Mouse (Mus musculus) liver, embryonic 12.5 days (tissue): ENCODE results near the gene Eif5a. TPM values are rescaled to one million over a fixed set of nuclear protein-coding genes. Genes with fewer than 3 reads are reported as not detected.
"Not testable (repeated sequence)": the region's sequence is repeated elsewhere in the genome, so short reads cannot be mapped to it uniquely, and the experiment has no call there.

ENCODE experiments used
- ATAC-seq: fragments of 200-750 bp; cut with Nextera tagmentation; 2 replicates; pipeline ENCODE4 v1.8.0; 2017; ENCODE audit warnings: moderate number of reproducible peaks, mild to moderate bottlenecking, moderate library complexity
- H3K27ac ChIP-seq: fragments of 300-500 bp; sonication (generic); 2 replicates; pipeline ENCODE4 v1.5.1; 2016; ENCODE audit warnings: mild to moderate bottlenecking
- H3K27me3 ChIP-seq: fragments of 300-500 bp; sonication (generic); replicated peaks from 2 replicates; pipeline ENCODE4 v1.6.1; 2016; ENCODE audit warnings: mild to moderate bottlenecking, moderate library complexity
- H3K36me3 ChIP-seq: fragments of 300-500 bp; sonication (generic); 2 replicates; pipeline ENCODE4 v1.6.1; 2016; ENCODE audit warnings: mild to moderate bottlenecking, moderate library complexity
- H3K4me1 ChIP-seq: fragments of 300-500 bp; sonication (generic); 2 replicates; pipeline ENCODE4 v1.6.1; 2016
- H3K4me2 ChIP-seq: fragments of 300-500 bp; sonication (generic); 2 replicates; pipeline ENCODE4 v1.6.1; 2016; ENCODE audit warnings: mild to moderate bottlenecking, moderate library complexity
- H3K4me3 ChIP-seq: fragments of 300-500 bp; sonication (generic); 2 replicates; pipeline ENCODE4 v1.5.1; 2016; ENCODE audit warnings: mild to moderate bottlenecking, moderate library complexity
- H3K9ac ChIP-seq: fragments of 300-500 bp; sonication (generic); 2 replicates; pipeline ENCODE4 v1.6.1; 2016; ENCODE audit warnings: mild to moderate bottlenecking, moderate library complexity
- H3K9me3 ChIP-seq: fragments of 300-500 bp; sonication (generic); replicated peaks from 2 replicates; pipeline ENCODE4 v1.6.1; 2016; ENCODE audit warnings: mild to moderate bottlenecking, moderate library complexity
- WGBS: fragments of 180-500 bp; shearing (Covaris S2); methylation state at CpG from one replicate; pipeline ENCODE4 v1.1.7; 2016; ENCODE audit not compliant: insufficient replicate concordance; 5-methylcytosine and 5-hydroxymethylcytosine counted together
- polyA plus RNA-seq: library from polyadenylated mRNA; unstranded; fragments of >200 nt; fragmentation: Nextera tagmentation; extraction: Ambion mirVana; gene quantifications from 2 replicates; pipeline ENCODE4 v1.2.1, GENCODE M21; 2016

Eif5a gene
- polyA plus RNA-seq, 1 experiment from 2014 or later, result 2,266 TPM

- no peak for ATAC-seq
- peaks cover 11% of the 10 kb centered on the region for H3K4me1 ChIP-seq
- no peak overlapping the region for H3K9ac ChIP-seq
- no peak overlapping the region for H3K4me3 ChIP-seq
- 77% methylated on average over 1 of the region's 1 CpGs for WGBS
- peaks cover 72% of the 10 kb centered on the region for H3K27me3 ChIP-seq
- no peak overlapping the region for H3K27ac ChIP-seq
- H3K36me3 ChIP-seq, result no peaks in the 10 kb centered on the region
- no peak overlapping the region for H3K4me2 ChIP-seq
- H3K9me3 ChIP-seq, result no peaks in the 10 kb centered on the region
Measured at GRCm38 (mm10) chr11:69956218-69956617, 34.5 kb upstream of the Eif5a start.

- not testable (repeated sequence) for H3K9me3 ChIP-seq, H3K36me3 ChIP-seq, H3K9ac ChIP-seq, ATAC-seq, H3K4me3 ChIP-seq, H3K27ac ChIP-seq, H3K4me2 ChIP-seq
- Histone ChIP-seq H3K4me1 (peaks cover 11% of the 10 kb centered on the region), H3K27me3 (peaks cover 72% of the 10 kb centered on the region)
- 55% methylated on average over 4 of the region's 4 CpGs for WGBS
Measured at GRCm38 (mm10) chr11:69955618-69956017, 33.9 kb upstream of the Eif5a start.

DNA sequence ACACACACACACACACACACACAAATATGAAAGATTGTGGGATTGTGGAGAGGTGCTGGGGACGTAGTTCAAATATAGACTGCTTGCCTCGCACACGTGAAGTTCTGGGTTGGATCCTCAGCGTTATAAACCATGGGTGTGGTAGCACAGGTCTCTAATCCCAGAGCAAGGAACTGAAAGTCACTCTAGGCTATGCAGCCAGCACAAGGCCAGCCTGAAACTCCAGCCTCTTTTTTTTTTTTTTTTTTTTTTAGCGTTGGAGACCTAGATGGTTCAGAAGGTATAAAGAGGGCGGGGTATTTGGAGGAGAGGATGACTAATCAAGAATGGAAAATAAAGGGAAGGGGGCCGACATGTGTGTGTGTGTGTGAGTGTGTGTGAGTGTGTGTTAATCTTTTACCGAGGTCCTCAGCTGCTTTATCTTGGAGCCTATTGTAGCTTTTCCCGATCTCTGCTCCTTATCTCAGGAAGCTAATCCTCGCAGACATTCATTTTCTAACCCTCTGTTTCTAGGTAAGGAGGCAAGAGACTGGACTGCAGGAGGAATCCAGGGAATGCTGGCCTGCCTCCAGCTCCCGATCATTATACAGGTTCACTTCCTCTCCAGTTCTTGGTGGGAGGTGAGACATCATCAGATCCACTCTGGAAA, 31.6 kb upstream of the Eif5a start:
- H3K27ac ChIP-seq, result no peak overlapping the region
- WGBS, result 37% methylated on average over 11 of the region's 11 CpGs
- ATAC-seq, result no peak

DNA sequence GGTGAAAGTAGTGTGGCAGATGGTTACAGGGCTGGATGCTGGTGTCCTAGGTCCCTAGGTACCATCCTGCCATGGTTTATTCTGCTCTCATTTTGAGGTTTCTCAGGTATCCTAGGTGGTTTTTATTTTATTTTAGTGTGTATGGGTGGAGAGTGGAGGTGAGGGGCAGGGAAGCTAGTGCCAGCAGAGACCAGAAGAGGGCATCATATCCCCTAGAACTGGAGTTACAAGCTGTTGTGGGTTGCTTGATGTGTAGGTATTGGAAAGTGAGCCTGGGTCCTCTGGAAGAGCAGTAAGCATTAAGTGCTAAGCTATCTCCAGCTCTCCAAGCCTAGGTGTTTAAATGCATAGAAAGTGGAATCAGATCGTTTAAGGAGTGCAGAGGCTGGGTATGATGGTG, 30.5 kb upstream of the Eif5a start:
- no peaks in the 10 kb centered on the region for H3K36me3 ChIP-seq
- H3K9me3 ChIP-seq, result no peaks in the 10 kb centered on the region
- peaks cover 62% of the 10 kb centered on the region for H3K27me3 ChIP-seq
- H3K27ac ChIP-seq, result no peak overlapping the region
- H3K4me1 ChIP-seq, result peaks cover 30% of the 10 kb centered on the region
- no peak overlapping the region for H3K4me3 ChIP-seq
- ATAC-seq, result no peak
- no peak overlapping the region; the same call in 1 of the 2 replicates for H3K9ac ChIP-seq
- H3K4me2 ChIP-seq, result no peak overlapping the region
- WGBS, result 35% methylated on average over 1 of the region's 1 CpGs

More for the DNA sequence above, 31.6 kb upstream of the Eif5a start:
- H3K4me2 ChIP-seq, result no peak overlapping the region
- no peak overlapping the region; the same call in 1 of the 2 replicates for H3K9ac ChIP-seq
- H3K9me3 ChIP-seq, result no peaks in the 10 kb centered on the region
- H3K4me1 ChIP-seq, result peaks cover 21% of the 10 kb centered on the region
- H3K27me3 ChIP-seq, result peaks cover 65% of the 10 kb centered on the region
- H3K4me3 ChIP-seq, result no peak overlapping the region
- no peaks in the 10 kb centered on the region for H3K36me3 ChIP-seq

GRCm38 (mm10) chr11:69950807-69951459, 29.2 kb upstream of the Eif5a start:
- Histone ChIP-seq H3K36me3 (0 out of 2 replicates have a peak, but pooled peaks cover 3% of the 10 kb centered on the region), H3K4me2 (no peak overlapping the region), H3K9me3 (no peaks in the 10 kb centered on the region), H3K4me1 (peaks cover 43% of the 10 kb centered on the region), H3K4me3 (no peak overlapping the region), H3K27me3 (peaks cover 58% of the 10 kb centered on the region), H3K9ac (no peak overlapping the region), H3K27ac (no peak overlapping the region)
- 32% methylated on average over 4 of the region's 4 CpGs for WGBS
- ATAC-seq, result no peak

DNA sequence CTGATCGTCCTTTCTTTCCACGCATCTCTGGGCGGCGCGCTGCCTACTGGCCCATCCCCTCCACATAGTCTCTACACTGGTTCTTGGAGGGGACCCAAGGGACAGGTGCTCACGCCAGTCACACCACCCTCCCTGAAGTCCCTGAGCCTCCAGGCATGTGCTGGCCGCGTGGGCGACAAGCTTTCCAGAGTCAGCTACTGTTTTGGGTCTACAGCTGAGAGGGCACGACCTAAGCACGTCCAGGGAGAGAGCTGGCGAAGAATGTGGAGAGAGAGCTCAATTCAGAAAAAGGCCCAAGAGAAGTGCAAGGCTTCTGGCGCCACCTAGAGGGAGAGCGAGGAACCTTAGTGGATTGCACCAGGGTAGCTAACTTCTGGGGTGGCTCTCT, 27.0 kb upstream of the Eif5a start:
- H3K9me3 ChIP-seq, result no peaks in the 10 kb centered on the region

GRCm38 (mm10) chr11:69948066-69948762, 26.5 kb upstream of the Eif5a start, which contains the start of gene Slc2a4:
Slc2a4 (minus strand) TSS chr11:69948188.
- Histone ChIP-seq H3K9me3 (no peaks in the 10 kb centered on the region), H3K4me3 (peak within 1 kb of the TSS; percentile 65), H3K27me3 (peaks cover 72% of the 10 kb centered on the region), H3K9ac (peak within 1 kb of the TSS; percentile 78), H3K27ac (peak within 1 kb of the TSS; percentile 88), H3K4me2 (peak within 1 kb of the TSS; percentile 76), H3K4me1 (peaks cover 57% of the 10 kb centered on the region), H3K36me3 (peaks cover 30% of the 10 kb centered on the region)
- peak; percentile 89 for ATAC-seq
- WGBS, result 2% methylated on average over 34 of the region's 34 CpGs

More for the DNA sequence above, 27.0 kb upstream of the Eif5a start:
- peak overlapping the region; percentile 65 for H3K4me3 ChIP-seq
- under 1% methylated on average over 14 of the region's 14 CpGs for whole genome bisulfite sequencing
- peaks cover 25% of the 10 kb centered on the region for H3K36me3 ChIP-seq
- H3K9ac ChIP-seq, result peak overlapping the region; percentile 67
- peaks cover 72% of the 10 kb centered on the region for H3K27me3 ChIP-seq
- peak overlapping the region; percentile 76 for H3K4me2 ChIP-seq
- peaks cover 62% of the 10 kb centered on the region for H3K4me1 ChIP-seq
- ATAC-seq, result peak; percentile 43
- H3K27ac ChIP-seq, result peak overlapping the region; percentile 84

DNA sequence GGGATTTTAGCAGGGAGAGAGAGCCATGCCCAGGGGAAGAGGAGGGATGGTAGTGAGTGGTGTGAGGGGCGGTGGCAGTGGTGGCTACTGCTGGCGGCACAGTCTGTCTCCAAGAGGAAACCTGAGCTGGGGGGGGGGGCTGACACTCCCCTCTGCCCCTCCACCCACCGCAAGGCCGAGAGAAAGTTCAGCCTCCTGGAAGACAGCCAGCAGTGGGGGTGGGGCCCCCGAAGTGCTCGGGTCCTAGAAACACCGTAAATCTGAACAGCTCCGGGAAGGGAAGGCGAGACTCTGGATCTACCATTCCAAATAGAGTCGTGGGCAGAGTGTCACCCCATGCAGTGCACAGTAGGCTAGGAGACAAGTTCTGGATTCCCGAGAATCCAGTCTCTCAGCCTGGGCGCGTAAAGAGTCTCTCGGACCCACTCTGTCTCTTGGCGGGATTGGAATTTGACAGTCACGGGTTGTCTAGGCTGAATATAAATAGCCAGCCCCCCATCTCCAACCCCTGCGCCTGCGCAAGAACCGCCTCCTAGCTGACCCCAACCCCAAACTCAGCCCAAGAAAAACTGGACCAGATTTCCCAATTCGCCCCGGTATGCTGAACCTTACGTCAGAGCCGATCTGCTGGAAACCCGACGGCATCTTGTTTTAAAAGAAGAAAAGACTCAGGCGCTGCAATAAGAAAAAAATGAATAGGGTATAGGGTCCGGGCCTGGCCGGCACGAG, 25.7 kb upstream of the Eif5a start:
- H3K36me3 ChIP-seq, result peaks cover 37% of the 10 kb centered on the region
- 0 out of 2 replicates have a peak, but pooled peaks have one; percentile 0 for ATAC-seq
- peak overlapping the region; percentile 78 for H3K9ac ChIP-seq
- peaks cover 72% of the 10 kb centered on the region for H3K27me3 ChIP-seq
- peak overlapping the region; percentile 88 for H3K27ac ChIP-seq
- no peaks in the 10 kb centered on the region for H3K9me3 ChIP-seq
- H3K4me1 ChIP-seq, result peaks cover 50% of the 10 kb centered on the region
- peak overlapping the region; percentile 65 for H3K4me3 ChIP-seq
- 14% methylated on average over 29 of the region's 29 CpGs for WGBS
- H3K4me2 ChIP-seq, result peak overlapping the region; percentile 76

GRCm38 (mm10) chr11:69945997-69946891, 24.5 kb upstream of the Eif5a start:
- H3K27me3 ChIP-seq, result peaks cover 71% of the 10 kb centered on the region
- H3K9ac ChIP-seq, result peak overlapping the region; percentile 78
- peaks cover 47% of the 10 kb centered on the region for H3K36me3 ChIP-seq
- H3K4me2 ChIP-seq, result peak overlapping the region; percentile 76
- H3K4me3 ChIP-seq, result peak overlapping the region; percentile 65
- peak overlapping the region; percentile 88 for H3K27ac ChIP-seq
- peak; percentile 79 for ATAC-seq
- peaks cover 50% of the 10 kb centered on the region for H3K4me1 ChIP-seq
- WGBS, result 71% methylated on average over 18 of the region's 18 CpGs
- H3K9me3 ChIP-seq, result no peaks in the 10 kb centered on the region

- H3K9me3 ChIP-seq, result no peaks in the 10 kb centered on the region
- H3K9ac ChIP-seq, result peak overlapping the region; percentile 78
- peaks cover 50% of the 10 kb centered on the region for H3K4me1 ChIP-seq
- peak overlapping the region; percentile 65 for H3K4me3 ChIP-seq
- peak overlapping the region; percentile 88 for H3K27ac ChIP-seq
- ATAC-seq, result no peak
- H3K27me3 ChIP-seq, result peaks cover 69% of the 10 kb centered on the region
- peaks cover 47% of the 10 kb centered on the region for H3K36me3 ChIP-seq
- WGBS, result 63% methylated on average over 13 of the region's 13 CpGs
- H3K4me2 ChIP-seq, result peak overlapping the region; percentile 76
Measured at GRCm38 (mm10) chr11:69945216-69945615, 23.5 kb upstream of the Eif5a start.

DNA sequence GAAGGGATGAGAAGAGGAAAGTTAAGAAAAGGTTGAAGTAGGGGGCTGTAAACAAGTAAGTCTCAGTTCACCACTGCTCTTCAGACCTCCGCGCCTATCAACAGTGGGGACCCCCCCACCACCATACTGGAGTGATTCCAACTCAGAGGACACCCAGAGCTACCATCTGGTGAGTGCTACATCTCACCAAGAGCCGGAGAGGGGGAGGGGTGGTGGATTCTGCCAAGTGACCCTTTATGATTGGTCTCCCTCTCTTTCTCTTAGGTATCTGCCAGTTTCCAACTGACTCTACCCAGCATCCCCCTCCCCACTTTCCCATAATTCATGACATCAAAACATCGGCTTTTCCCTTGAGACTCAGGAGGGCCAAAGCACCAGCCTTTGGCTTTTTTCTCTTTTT, 19.2 kb upstream of the Eif5a start:
- Histone ChIP-seq H3K27me3 (peaks cover 96% of the 10 kb centered on the region), H3K27ac (no peak overlapping the region), H3K9ac (no peak overlapping the region), H3K4me1 (peaks cover 34% of the 10 kb centered on the region), H3K36me3 (peaks cover 44% of the 10 kb centered on the region), H3K4me2 (no peak overlapping the region), H3K4me3 (no peak overlapping the region), H3K9me3 (no peaks in the 10 kb centered on the region)
- WGBS, result 68% methylated on average over 4 of the region's 4 CpGs
- no peak for ATAC-seq
